Mouse (Mus musculus) cortical plate, adult 2 months (tissue): Measurements from ENCODE around the gene Wdtc1.

Experiments used
- CTCF ChIP-seq: fragments of 200-500 bp; IDR thresholded peaks from 2 replicates; pipeline ENCODE4 v1.5.1; 2011; ENCODE audit warnings: mild to moderate bottlenecking, control low read depth, low read length; ENCODE audit not compliant: insufficient read depth; ENCODE audit errors: extremely low read depth
- POLR2A ChIP-seq: fragments of 200-500 bp; IDR thresholded peaks from 2 replicates; pipeline ENCODE4 v1.6.1; 2011; ENCODE audit warnings: mild to moderate bottlenecking, low read length, control low read depth; ENCODE audit not compliant: insufficient read depth; ENCODE audit errors: extremely low read depth

- TF ChIP-seq CTCF (no peak), POLR2A (no peak)
Measured at GRCm38 (mm10) chr4:133263756-133264155, 89.5 kb downstream of the Wdtc1 start.
